Mouse (Mus musculus) lung, embryonic 16.5 days (tissue): ENCODE results near the gene Med1. TPM values are rescaled to one million over a fixed set of nuclear protein-coding genes. Genes with fewer than 3 reads are reported as not detected.

Experiments
- ATAC-seq: fragments of 200-750 bp; cut with Nextera tagmentation; 2 replicates; pipeline ENCODE4 v1.8.0; 2017; ENCODE audit warnings: low read depth, mild to moderate bottlenecking, moderate library complexity
- H3K27ac ChIP-seq: fragments of 300-500 bp; sonication (generic); 2 replicates; pipeline ENCODE4 v1.5.1; 2014; ENCODE audit warnings: mild to moderate bottlenecking, control low read depth, low read length
- H3K27me3 ChIP-seq: fragments of 300-500 bp; sonication (generic); 2 replicates; pipeline ENCODE4 v1.6.1; 2014; ENCODE audit warnings: low read depth, low read length, mixed read lengths; ENCODE audit not compliant: control insufficient read depth, insufficient read depth
- H3K36me3 ChIP-seq: fragments of 300-500 bp; sonication (generic); 2 replicates; pipeline ENCODE4 v1.6.1; 2014; ENCODE audit warnings: low read length; ENCODE audit not compliant: control insufficient read depth, insufficient read depth
- H3K4me1 ChIP-seq: fragments of 300-500 bp; sonication (generic); replicated peaks from 2 replicates; pipeline ENCODE4 v1.6.1; 2014; ENCODE audit warnings: low read length, mixed read lengths; ENCODE audit not compliant: control insufficient read depth, insufficient read depth
- H3K4me2 ChIP-seq: fragments of 300-500 bp; sonication (generic); 2 replicates; pipeline ENCODE4 v1.6.1; 2014; ENCODE audit warnings: low read depth, low read length, control low read depth
- H3K4me3 ChIP-seq: fragments of 300-500 bp; sonication (generic); 2 replicates; pipeline ENCODE4 v1.5.1; 2014; ENCODE audit warnings: mild to moderate bottlenecking, low read length, control low read depth
- H3K9ac ChIP-seq: fragments of 300-500 bp; sonication (generic); 2 replicates; pipeline ENCODE4 v1.6.1; 2014; ENCODE audit warnings: low read length, control low read depth
- H3K9me3 ChIP-seq: fragments of 300-500 bp; sonication (generic); 2 replicates; pipeline ENCODE4 v1.6.1; 2016; ENCODE audit warnings: low read length; ENCODE audit not compliant: control insufficient read depth
- WGBS: fragments of 180-500 bp; shearing (Covaris S2); extraction: QIAGEN DNeasy Blood & Tissue Kit; methylation state at CpG from one replicate; pipeline ENCODE4 v1.1.7; 2014; 5-methylcytosine and 5-hydroxymethylcytosine counted together
- microRNA-seq: library from miRNA; unstranded; fragments of <30 nt; microRNA quantifications from one replicate; pipeline ENCODE4, GENCODE M21; 2016
- polyA plus RNA-seq: library from polyadenylated mRNA; unstranded; fragments of >200 nt; fragmentation: Nextera tagmentation; extraction: Ambion mirVana; gene quantifications from 2 replicates; pipeline ENCODE4 v1.2.1, GENCODE M21; 2015

Med1 gene
- polyA plus RNA-seq, 1 experiment from 2014 or later: 59.2 TPM

DNA sequence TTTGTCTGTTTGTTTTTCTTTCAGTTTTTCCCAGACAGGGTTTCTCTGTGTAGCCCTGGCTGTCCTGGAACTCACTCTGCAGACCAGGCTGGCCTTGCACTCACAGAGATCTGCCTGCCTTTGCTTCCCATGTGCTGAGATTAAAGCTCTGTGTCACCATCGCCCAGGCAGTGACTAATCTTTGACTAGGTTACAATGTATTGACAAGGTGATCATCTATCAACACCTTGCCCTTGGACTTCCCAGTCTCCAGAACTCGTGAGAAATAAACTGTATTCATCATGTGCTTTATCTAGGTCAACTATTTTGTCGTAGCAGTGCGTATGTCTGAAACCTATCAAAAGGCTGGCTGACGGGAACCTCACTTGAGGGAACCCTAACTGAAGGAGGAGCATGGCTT lies 69.7 kb downstream of the Med1 start:
- Histone ChIP-seq H3K27ac (no peak overlapping the region), H3K4me1 (no peaks in the 10 kb centered on the region), H3K9ac (no peak overlapping the region), H3K4me3 (no peak overlapping the region), H3K4me2 (no peak overlapping the region), H3K9me3 (no peaks in the 10 kb centered on the region), H3K36me3 (peaks cover 4% of the 10 kb centered on the region; the same call in 1 of the 2 replicates), H3K27me3 (no peaks in the 10 kb centered on the region)
- no peak for ATAC-seq
- WGBS: 74% methylated on average over 5 of the region's 5 CpGs

DNA sequence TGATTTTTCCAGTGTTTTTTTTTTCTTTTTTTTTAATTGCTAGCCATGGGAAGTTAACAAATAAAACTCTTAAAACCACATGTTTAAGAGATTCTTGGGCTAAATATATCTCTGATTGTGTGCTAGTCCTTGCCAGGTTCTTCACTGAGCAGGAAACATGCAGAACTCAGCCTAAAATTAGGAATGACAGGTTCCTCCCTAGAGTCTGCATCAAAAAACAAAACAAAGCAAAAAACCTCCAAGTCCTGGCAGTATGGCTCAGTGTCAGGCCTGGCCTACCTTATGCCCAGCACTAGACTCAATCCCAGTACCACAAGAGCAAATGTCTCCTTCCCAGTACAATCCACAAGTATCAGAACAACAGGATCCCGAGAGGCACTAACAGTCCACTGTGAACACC lies 78.7 kb downstream of the Med1 start:
- no peak for ATAC-seq
- Histone ChIP-seq H3K27ac (no peak overlapping the region), H3K36me3 (peaks cover 7% of the 10 kb centered on the region; the same call in 1 of the 2 replicates), H3K4me2 (no peak overlapping the region), H3K4me1 (no peaks in the 10 kb centered on the region), H3K4me3 (no peak overlapping the region), H3K27me3 (no peaks in the 10 kb centered on the region), H3K9ac (no peak overlapping the region), H3K9me3 (no peaks in the 10 kb centered on the region)
- 82% methylated on average over 1 of the region's 1 CpGs for WGBS

DNA sequence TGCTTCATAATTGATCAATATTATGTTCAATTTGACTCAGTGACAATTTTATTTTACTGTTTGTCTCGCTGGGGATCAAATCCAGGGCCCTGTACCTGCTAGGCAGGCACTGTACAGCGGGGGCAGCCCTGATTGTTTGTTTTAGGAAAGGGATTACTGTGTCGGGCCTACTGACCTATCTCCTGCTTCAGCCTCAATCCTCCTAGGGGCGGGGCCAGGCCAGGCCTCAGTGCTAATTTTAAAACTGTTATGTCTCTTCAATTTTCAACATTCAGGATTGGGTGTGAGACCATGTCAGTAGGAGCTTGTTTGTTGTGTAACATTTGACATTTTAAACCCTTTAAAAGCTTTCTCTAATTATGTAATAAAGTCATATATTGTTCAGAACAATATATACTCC lies 79.6 kb downstream of the Med1 start:
- Histone ChIP-seq H3K4me2 (no peak overlapping the region), H3K27me3 (no peaks in the 10 kb centered on the region), H3K36me3 (peaks cover 12% of the 10 kb centered on the region), H3K4me1 (no peaks in the 10 kb centered on the region), H3K9ac (no peak overlapping the region), H3K9me3 (no peaks in the 10 kb centered on the region), H3K4me3 (no peak overlapping the region), H3K27ac (no peak overlapping the region)
- ATAC-seq: no peak
- WGBS: 61% methylated on average over 4 of the region's 4 CpGs

DNA sequence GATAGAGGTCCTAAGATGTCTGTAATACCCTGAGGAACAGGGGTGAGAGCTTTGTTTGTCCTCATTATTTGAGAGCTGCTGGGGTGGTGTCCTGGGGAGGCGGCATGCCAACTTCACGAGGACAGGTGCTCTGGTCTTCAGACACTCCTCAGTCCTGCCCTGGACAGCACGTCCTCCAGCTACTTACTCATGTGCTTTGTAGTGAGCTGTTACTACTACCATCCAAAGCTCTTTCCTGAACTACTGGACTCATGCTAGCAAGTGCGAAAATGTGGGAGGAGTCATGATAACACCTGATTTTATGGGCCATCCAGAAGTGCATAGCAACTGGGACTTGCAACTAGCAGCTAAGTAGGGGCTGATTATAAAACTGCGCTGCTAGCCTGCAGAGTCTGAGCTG lies 83.4 kb downstream of the Med1 start:
- no peak overlapping the region for H3K4me2 ChIP-seq
- 89% methylated on average over 5 of the region's 5 CpGs for WGBS
- no peak overlapping the region for H3K27ac ChIP-seq
- H3K9me3 ChIP-seq: no peaks in the 10 kb centered on the region
- H3K4me3 ChIP-seq: no peak overlapping the region
- no peak overlapping the region for H3K9ac ChIP-seq
- no peaks in the 10 kb centered on the region for H3K4me1 ChIP-seq
- H3K27me3 ChIP-seq: no peaks in the 10 kb centered on the region
- H3K36me3 ChIP-seq: peaks cover 16% of the 10 kb centered on the region
- no peak for ATAC-seq

Small RNAs within 50 kb of the gene (microRNA-seq; reads per million reads assigned to microRNA genes)
- not detected for gene Gm27399

Other genes with a start within 250 kb of the Med1 start
- 1.4 and 1.6 TPM in 2 replicates for gene Plxdc1, start 206.8 kb downstream of the Med1 start, polyA plus RNA-seq
- 6.2 and 8.0 TPM in 2 replicates for gene Arl5c, start 197.1 kb downstream of the Med1 start, polyA plus RNA-seq
- 6.4 and 6.7 TPM in 2 replicates for gene Cacnb1, start 170.3 kb downstream of the Med1 start, polyA plus RNA-seq
- 999 and 1,043 TPM in 2 replicates for gene Rpl19, start 166.6 kb downstream of the Med1 start, polyA plus RNA-seq
- gene Stac2, start 139.8 kb downstream of the Med1 start, polyA plus RNA-seq: 0.11 and 0.29 TPM in 2 replicates
- gene Fbxl20, start 42.9 kb downstream of the Med1 start, polyA plus RNA-seq: 13.9 and 17.0 TPM in 2 replicates
- 8.5 and 8.8 TPM in 2 replicates for gene Cdk12, start 9.8 kb upstream of the Med1 start, polyA plus RNA-seq
- 0.06 TPM in 1 of 2 replicates, not detected in the other for gene Neurod2, start 136.4 kb upstream of the Med1 start, polyA plus RNA-seq
- gene Ppp1r1b, start 155.1 kb upstream of the Med1 start, polyA plus RNA-seq: 5.6 and 6.1 TPM in 2 replicates
- gene Stard3, start 165.1 kb upstream of the Med1 start, polyA plus RNA-seq: 55.9 and 61.3 TPM in 2 replicates
- 6.7 and 8.0 TPM in 2 replicates for gene Tcap, start 190.5 kb upstream of the Med1 start, polyA plus RNA-seq
- gene Pnmt, start 193.2 kb upstream of the Med1 start, polyA plus RNA-seq: 0.13 TPM in 1 of 2 replicates, not detected in the other
- gene Pgap3, start 207.2 kb upstream of the Med1 start, polyA plus RNA-seq: 15.0 and 16.2 TPM in 2 replicates
- gene Erbb2, start 219.2 kb upstream of the Med1 start, polyA plus RNA-seq: 39.3 and 41.4 TPM in 2 replicates
- gene Mien1, start 245.7 kb upstream of the Med1 start, polyA plus RNA-seq: 87.5 and 97.5 TPM in 2 replicates